Mouse (Mus musculus): ENCODE measurements at regions not wholly inside any gene's neighbourhood (a gene's known extent, or its start where the extent isn't known, plus 50 kb on each side); places are given as distances from the start of the nearest gene placed in this dataset.

GRCm38 (mm10) chr11:64205069-64205468 lies 125.8 kb upstream of the Cox10 start:
- no peak for TF ChIP-seq EP300 (IDR thresholded peaks at IDR 0.05)
- no peak for TF ChIP-seq CTCF (IDR thresholded peaks at IDR 0.05)
